Mouse (Mus musculus) midbrain, embryonic 15.5 days (tissue): ENCODE results near the gene Zscan26. TPM values are rescaled to one million over a fixed set of nuclear protein-coding genes. Genes with fewer than 3 reads are reported as not detected.
"Not testable (repeated sequence)": the region's sequence is repeated elsewhere in the genome, so short reads cannot be mapped to it uniquely, and the experiment has no call there.

Experiments
- ATAC-seq: fragments of 200-750 bp; cut with Nextera tagmentation; replicated peaks from 2 replicates; pipeline ENCODE4 v1.8.0; 2017; ENCODE audit warnings: moderate TSS enrichment
- H3K27ac ChIP-seq: fragments of 300-500 bp; sonication (generic); 2 replicates; pipeline ENCODE4 v1.5.1; 2015; ENCODE audit warnings: mild to moderate bottlenecking, inconsistent platforms
- H3K27me3 ChIP-seq: fragments of 300-500 bp; sonication (generic); replicated peaks from 2 replicates; pipeline ENCODE4 v1.6.1; 2015; ENCODE audit warnings: inconsistent platforms
- H3K36me3 ChIP-seq: fragments of 300-500 bp; sonication (generic); replicated peaks from 2 replicates; pipeline ENCODE4 v1.6.1; 2015; ENCODE audit warnings: inconsistent platforms
- H3K4me1 ChIP-seq: fragments of 300-500 bp; sonication (generic); 2 replicates; pipeline ENCODE4 v1.6.1; 2015; ENCODE audit warnings: inconsistent platforms
- H3K4me2 ChIP-seq: fragments of 300-500 bp; sonication (generic); 2 replicates; pipeline ENCODE4 v1.6.1; 2015; ENCODE audit warnings: inconsistent platforms, mild to moderate bottlenecking, moderate library complexity
- H3K4me3 ChIP-seq: fragments of 300-500 bp; sonication (generic); 2 replicates; pipeline ENCODE4 v1.5.1; 2015; ENCODE audit warnings: mild to moderate bottlenecking, inconsistent platforms
- H3K9ac ChIP-seq: fragments of 300-500 bp; sonication (generic); 2 replicates; pipeline ENCODE4 v1.6.1; 2015; ENCODE audit warnings: mild to moderate bottlenecking, inconsistent platforms
- H3K9me3 ChIP-seq: fragments of 300-500 bp; sonication (generic); 2 replicates; pipeline ENCODE4 v1.6.1; 2016; ENCODE audit warnings: inconsistent platforms
- WGBS: fragments of 180-500 bp; shearing (Covaris S2); methylation state at CpG from one replicate; pipeline ENCODE4 v1.1.7; 2015; ENCODE audit warnings: mixed read lengths; 5-methylcytosine and 5-hydroxymethylcytosine counted together
- polyA plus RNA-seq: library from polyadenylated mRNA; unstranded; fragments of >200 nt; fragmentation: Nextera tagmentation; extraction: Ambion mirVana; gene quantifications from 2 replicates; pipeline ENCODE4 v1.2.1, GENCODE M21; 2015

Zscan26 gene
- polyA plus RNA-seq, 1 experiment from 2014 or later = 26.3 TPM

GRCm38 (mm10) chr13:21462516-21462915 lies 9.0 kb upstream of the Zscan26 start:
- not testable (repeated sequence) for ATAC-seq, H3K4me1 ChIP-seq, H3K27ac ChIP-seq, H3K9me3 ChIP-seq, H3K9ac ChIP-seq, H3K36me3 ChIP-seq, H3K4me2 ChIP-seq, H3K4me3 ChIP-seq
- WGBS = 50% methylated on average over 9 of the region's 9 CpGs
- peaks cover 11% of the 10 kb centered on the region for H3K27me3 ChIP-seq

GRCm38 (mm10) chr13:21456347-21456746 lies 2.8 kb upstream of the Zscan26 start:
- Histone ChIP-seq H3K36me3 (no peaks in the 10 kb centered on the region), H3K4me1 (peaks cover 14% of the 10 kb centered on the region), H3K27ac (no peak overlapping the region), H3K4me2 (no peak overlapping the region), H3K9me3 (no peaks in the 10 kb centered on the region), H3K27me3 (0 out of 2 replicates have a peak, but pooled peaks cover 12% of the 10 kb centered on the region), H3K9ac (no peak overlapping the region), H3K4me3 (no peak overlapping the region)
- 9% methylated on average over 4 of the region's 4 CpGs for WGBS
- no peak for ATAC-seq

- 88% methylated on average over 3 of the region's 3 CpGs for WGBS
- ATAC-seq = no peak
- no peaks in the 10 kb centered on the region for H3K36me3 ChIP-seq
- H3K4me3 ChIP-seq = peak overlapping the region; percentile 51; the same call in 1 of the 2 replicates
- H3K27ac ChIP-seq = no peak overlapping the region
- 0 out of 2 replicates have a peak, but pooled peaks cover 12% of the 10 kb centered on the region for H3K27me3 ChIP-seq
- no peaks in the 10 kb centered on the region for H3K9me3 ChIP-seq
- H3K4me2 ChIP-seq = no peak overlapping the region
- no peak overlapping the region for H3K9ac ChIP-seq
- H3K4me1 ChIP-seq = peaks cover 14% of the 10 kb centered on the region
Measured at GRCm38 (mm10) chr13:21454133-21454532, 603 bp upstream of the Zscan26 start.

GRCm38 (mm10) chr13:21453042-21453441 lies 488 bp downstream of the Zscan26 start:
- H3K27me3 ChIP-seq = 0 out of 2 replicates have a peak, but pooled peaks cover 12% of the 10 kb centered on the region
- H3K9ac ChIP-seq = peak overlapping the region; percentile 49
- H3K4me2 ChIP-seq = peak overlapping the region; percentile 80
- H3K4me3 ChIP-seq = peak overlapping the region; percentile 51
- ATAC-seq = peak; percentile 38
- 2% methylated on average over 13 of the region's 13 CpGs for WGBS
- H3K36me3 ChIP-seq = no peaks in the 10 kb centered on the region
- peak overlapping the region; percentile 70 for H3K27ac ChIP-seq
- peaks cover 14% of the 10 kb centered on the region for H3K4me1 ChIP-seq
- H3K9me3 ChIP-seq = no peaks in the 10 kb centered on the region

GRCm38 (mm10) chr13:21447856-21448614 lies 5.5 kb downstream of the Zscan26 start:
- H3K9ac ChIP-seq = no peak overlapping the region
- no peaks in the 10 kb centered on the region for H3K27me3 ChIP-seq
- H3K36me3 ChIP-seq = peaks cover 32% of the 10 kb centered on the region; the same call in 1 of the 2 replicates
- no peak overlapping the region for H3K27ac ChIP-seq
- H3K4me1 ChIP-seq = peaks cover 10% of the 10 kb centered on the region
- no peak for ATAC-seq
- no peak overlapping the region for H3K4me2 ChIP-seq
- no peak overlapping the region for H3K4me3 ChIP-seq
- H3K9me3 ChIP-seq = no peaks in the 10 kb centered on the region
- 81% methylated on average over 16 of the region's 16 CpGs for WGBS

- Histone ChIP-seq H3K4me3 (no peak overlapping the region), H3K9ac (no peak overlapping the region), H3K4me1 (peaks cover under 1% of the 10 kb centered on the region), H3K4me2 (no peak overlapping the region), H3K27me3 (no peaks in the 10 kb centered on the region), H3K9me3 (no peaks in the 10 kb centered on the region), H3K36me3 (peaks cover 36% of the 10 kb centered on the region; the same call in 1 of the 2 replicates), H3K27ac (no peak overlapping the region)
- no peak for ATAC-seq
- WGBS = 90% methylated on average over 9 of the region's 9 CpGs
Measured at GRCm38 (mm10) chr13:21446796-21447195, 6.7 kb downstream of the Zscan26 start.

GRCm38 (mm10) chr13:21441207-21441572 lies 12.3 kb downstream of the Zscan26 start:
- peak overlapping the region; percentile 51 for H3K9ac ChIP-seq
- peak overlapping the region; percentile 81 for H3K4me2 ChIP-seq
- peaks cover 24% of the 10 kb centered on the region; the same call in 1 of the 2 replicates for H3K36me3 ChIP-seq
- H3K27ac ChIP-seq = peak overlapping the region; percentile 75
- 15% methylated on average over 10 of the region's 10 CpGs for WGBS
- no peaks in the 10 kb centered on the region for H3K9me3 ChIP-seq
- H3K4me1 ChIP-seq = peaks cover 16% of the 10 kb centered on the region
- H3K4me3 ChIP-seq = peak overlapping the region; percentile 50
- peak; percentile 65 for ATAC-seq
- H3K27me3 ChIP-seq = no peaks in the 10 kb centered on the region

- H3K4me2 ChIP-seq = peak within 1 kb of the TSS; percentile 81
- H3K4me3 ChIP-seq = peak within 1 kb of the TSS; percentile 50
- H3K9ac ChIP-seq = peak within 1 kb of the TSS; percentile 51
- peak; percentile 98 for ATAC-seq
- peak within 1 kb of the TSS; percentile 75 for H3K27ac ChIP-seq
- H3K4me1 ChIP-seq = peaks cover 16% of the 10 kb centered on the region
- H3K27me3 ChIP-seq = no peaks in the 10 kb centered on the region
- H3K36me3 ChIP-seq = peaks cover 22% of the 10 kb centered on the region; the same call in 1 of the 2 replicates
- H3K9me3 ChIP-seq = no peaks in the 10 kb centered on the region
- under 1% methylated on average over 32 of the region's 32 CpGs for WGBS
Measured at GRCm38 (mm10) chr13:21440503-21441206, 12.9 kb downstream of the Zscan26 start, which contains the start of gene Pgbd1. Gene Pgbd1, minus strand, starts transcription at chr13:21441058.

GRCm38 (mm10) chr13:21435476-21435875 lies 18.1 kb downstream of the Zscan26 start:
- Histone ChIP-seq H3K36me3 (no peaks in the 10 kb centered on the region), H3K4me1 (peaks cover 9% of the 10 kb centered on the region), H3K27me3 (no peaks in the 10 kb centered on the region), H3K27ac (no peak overlapping the region), H3K4me3 (no peak overlapping the region), H3K9ac (no peak overlapping the region), H3K4me2 (no peak overlapping the region), H3K9me3 (no peaks in the 10 kb centered on the region)
- WGBS = 93% methylated on average over 4 of the region's 4 CpGs
- ATAC-seq = no peak

- no peak for ATAC-seq
- H3K9me3 ChIP-seq = no peaks in the 10 kb centered on the region
- H3K27ac ChIP-seq = no peak overlapping the region
- H3K4me3 ChIP-seq = no peak overlapping the region
- H3K36me3 ChIP-seq = no peaks in the 10 kb centered on the region
- H3K4me2 ChIP-seq = no peak overlapping the region
- H3K9ac ChIP-seq = no peak overlapping the region
- H3K27me3 ChIP-seq = no peaks in the 10 kb centered on the region
- 100% methylated on average over 1 of the region's 1 CpGs for WGBS
- no peaks in the 10 kb centered on the region for H3K4me1 ChIP-seq
Measured at GRCm38 (mm10) chr13:21427631-21428030, 25.9 kb downstream of the Zscan26 start.

- ATAC-seq = no peak
- Histone ChIP-seq H3K27ac (no peak overlapping the region), H3K9me3 (no peaks in the 10 kb centered on the region), H3K36me3 (no peaks in the 10 kb centered on the region), H3K4me3 (no peak overlapping the region), H3K9ac (no peak overlapping the region), H3K4me2 (no peak overlapping the region), H3K27me3 (no peaks in the 10 kb centered on the region), H3K4me1 (no peaks in the 10 kb centered on the region)
- WGBS = 73% methylated on average over 5 of the region's 5 CpGs
Measured at GRCm38 (mm10) chr13:21423301-21423700, 30.2 kb downstream of the Zscan26 start.

- no peak overlapping the region for H3K4me2 ChIP-seq
- H3K9me3 ChIP-seq = no peaks in the 10 kb centered on the region
- WGBS = 78% methylated on average over 6 of the region's 6 CpGs
- H3K9ac ChIP-seq = no peak overlapping the region
- no peaks in the 10 kb centered on the region for H3K36me3 ChIP-seq
- no peaks in the 10 kb centered on the region for H3K4me1 ChIP-seq
- no peaks in the 10 kb centered on the region for H3K27me3 ChIP-seq
- no peak overlapping the region for H3K4me3 ChIP-seq
- ATAC-seq = no peak
- H3K27ac ChIP-seq = no peak overlapping the region
Measured at GRCm38 (mm10) chr13:21418865-21419264, 34.7 kb downstream of the Zscan26 start.
